Mouse (Mus musculus) brain, embryonic 14.5 days (tissue): Measurements from ENCODE around the gene Zfp607b.

Experiments used
- CTCF ChIP-seq: fragments of 200-500 bp; IDR thresholded peaks from 2 replicates; pipeline ENCODE4 v1.5.1; 2012; ENCODE audit warnings: inconsistent platforms, mild to moderate bottlenecking, moderate library complexity, borderline replicate concordance; ENCODE audit not compliant: insufficient read depth, insufficient read length; ENCODE audit errors: extremely low read depth
- POLR2A ChIP-seq: fragments of 200-500 bp; IDR thresholded peaks from 2 replicates; pipeline ENCODE4 v1.6.1; 2012; ENCODE audit warnings: mild to moderate bottlenecking, inconsistent platforms, borderline replicate concordance; ENCODE audit not compliant: poor library complexity, insufficient read depth, insufficient read length, severe bottlenecking; ENCODE audit errors: extremely low read depth

DNA sequence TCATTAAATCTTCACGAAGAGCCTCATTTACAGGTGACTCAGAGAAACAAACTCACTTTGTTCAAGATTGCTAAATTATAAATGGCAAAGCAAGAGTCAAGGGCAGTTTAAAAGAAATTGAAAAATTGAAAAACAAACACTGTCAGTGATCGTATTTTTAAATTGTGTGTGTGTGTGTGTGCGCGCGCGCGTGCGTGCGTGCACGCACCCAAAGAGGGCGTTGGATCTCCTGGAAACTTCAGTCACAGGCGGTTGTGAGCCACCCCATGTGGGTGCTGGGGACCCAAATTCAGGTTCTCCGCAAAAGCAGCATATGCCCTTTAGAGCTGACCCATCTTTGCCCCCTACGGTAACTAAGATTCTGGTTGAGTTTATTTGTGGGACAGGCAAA is 13.9 kb upstream of the Zfp607b start:
- TF ChIP-seq CTCF (no peak), POLR2A (no peak)
